Mouse (Mus musculus) small intestine, adult 2 months (tissue): ENCODE measurements around the gene Icam2.

Source experiments
- CTCF ChIP-seq: fragments of 200-500 bp; IDR thresholded peaks from 2 replicates; pipeline ENCODE4 v1.5.1; 2012; ENCODE audit warnings: low read depth, mild to moderate bottlenecking, control low read depth, inconsistent platforms, low read length, moderate library complexity, mixed read lengths; ENCODE audit not compliant: insufficient replicate concordance, insufficient read length; ENCODE audit errors: extremely low read depth
- POLR2A ChIP-seq: fragments of 200-500 bp; IDR thresholded peaks from 2 replicates; pipeline ENCODE4 v1.6.1; 2012; ENCODE audit warnings: low read depth, mild to moderate bottlenecking, control low read depth, inconsistent platforms, low read length, moderate library complexity

DNA sequence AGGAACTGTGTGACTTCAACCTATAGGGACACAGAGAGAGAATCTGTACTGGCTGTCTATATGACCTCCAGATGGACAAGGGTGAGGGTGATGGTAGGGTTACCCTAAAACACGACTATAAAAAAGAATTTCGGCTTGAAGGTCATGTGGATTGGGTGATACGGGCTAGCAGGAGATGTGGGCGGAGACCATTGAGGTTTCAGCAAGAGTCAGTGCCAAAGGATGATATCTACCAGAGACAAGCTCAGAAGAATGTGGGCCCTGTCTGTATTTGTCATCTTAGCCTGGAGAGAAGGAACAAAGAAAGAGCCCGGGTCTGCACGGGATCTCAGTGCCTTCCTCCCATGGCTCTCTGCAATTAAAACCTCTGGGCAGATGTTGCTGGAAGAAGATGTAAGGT lies 38.1 kb downstream of the Icam2 start:
- TF ChIP-seq POLR2A (no peak), CTCF (no peak)
